Mouse (Mus musculus) cerebellum, postnatal 25 days (tissue): Measurements from ENCODE around the gene Lhpp.
"Not testable (repeated sequence)": the region's sequence is repeated elsewhere in the genome, so short reads cannot be mapped to it uniquely, and the experiment has no call there.

Source experiments
- DNase-seq, 2 experiments: peaks; one replicate each; pipeline ENCODE4 v3.0.0; 2021; ENCODE audit warnings: mixed read lengths in 2 of 2

Gene Lhpp

DNA sequence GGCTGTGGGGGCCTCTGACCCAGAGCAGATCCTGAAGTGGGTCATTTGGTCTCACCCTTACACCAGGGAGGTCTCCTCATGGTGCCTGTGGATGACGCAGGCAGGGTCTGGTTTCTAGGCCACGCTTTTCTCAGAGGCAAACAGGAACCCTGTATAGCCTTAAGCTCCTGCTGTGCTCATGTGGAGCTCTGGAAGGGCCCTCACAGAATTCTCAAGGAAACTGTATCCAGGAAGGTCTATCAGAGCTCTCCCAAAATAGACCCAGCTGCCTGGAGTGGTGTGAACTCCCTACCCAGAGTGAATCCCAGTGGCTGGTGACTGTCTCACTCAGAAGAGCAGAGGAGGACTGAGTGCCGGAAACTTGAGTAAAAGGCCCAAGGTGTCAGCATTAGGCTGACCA lies 44.0 kb downstream of the Lhpp start:
- no peak for DNase-seq

DNA sequence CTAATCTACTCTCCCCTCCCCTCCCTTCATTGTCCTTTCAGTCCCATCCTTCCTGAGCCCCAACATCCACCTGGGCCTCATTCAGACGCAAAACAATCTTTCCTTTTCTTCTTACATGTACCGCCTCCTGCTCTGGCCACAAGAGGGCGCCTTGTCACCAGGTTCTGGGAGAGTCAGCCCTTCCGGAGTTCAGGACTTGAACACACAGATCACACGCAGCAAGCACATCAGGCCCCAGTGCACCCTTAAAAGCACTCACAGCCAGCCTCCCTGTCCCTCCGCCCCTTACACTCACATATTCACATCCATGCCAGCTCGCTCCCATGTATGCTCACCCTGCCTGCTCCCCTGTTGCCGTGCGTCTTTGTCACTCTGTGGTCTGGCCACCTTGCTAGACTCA lies 45.6 kb downstream of the Lhpp start:
- DNase-seq = peak; percentile 93 to 96

DNA sequence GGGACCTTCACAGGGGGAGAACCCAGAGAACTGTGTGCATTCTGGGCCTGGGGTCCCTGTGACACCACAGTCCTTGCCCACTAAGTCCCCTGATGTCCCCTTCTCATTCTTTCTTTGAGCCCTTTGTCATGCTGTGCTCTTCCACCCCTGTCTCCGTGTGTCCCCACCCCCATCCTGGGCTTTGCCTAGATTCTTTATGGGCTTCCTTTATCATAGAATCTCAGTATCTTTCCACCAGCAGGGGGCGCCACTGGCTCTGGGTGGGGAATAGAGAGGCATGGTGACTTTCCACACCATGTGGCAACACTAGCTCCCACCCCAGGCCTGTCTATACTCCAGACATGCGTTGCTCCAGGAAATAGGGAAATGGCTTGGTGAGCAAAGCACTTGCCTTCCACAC lies 46.1 kb downstream of the Lhpp start:
- peak; percentile 92 to 98 for DNase-seq

DNA sequence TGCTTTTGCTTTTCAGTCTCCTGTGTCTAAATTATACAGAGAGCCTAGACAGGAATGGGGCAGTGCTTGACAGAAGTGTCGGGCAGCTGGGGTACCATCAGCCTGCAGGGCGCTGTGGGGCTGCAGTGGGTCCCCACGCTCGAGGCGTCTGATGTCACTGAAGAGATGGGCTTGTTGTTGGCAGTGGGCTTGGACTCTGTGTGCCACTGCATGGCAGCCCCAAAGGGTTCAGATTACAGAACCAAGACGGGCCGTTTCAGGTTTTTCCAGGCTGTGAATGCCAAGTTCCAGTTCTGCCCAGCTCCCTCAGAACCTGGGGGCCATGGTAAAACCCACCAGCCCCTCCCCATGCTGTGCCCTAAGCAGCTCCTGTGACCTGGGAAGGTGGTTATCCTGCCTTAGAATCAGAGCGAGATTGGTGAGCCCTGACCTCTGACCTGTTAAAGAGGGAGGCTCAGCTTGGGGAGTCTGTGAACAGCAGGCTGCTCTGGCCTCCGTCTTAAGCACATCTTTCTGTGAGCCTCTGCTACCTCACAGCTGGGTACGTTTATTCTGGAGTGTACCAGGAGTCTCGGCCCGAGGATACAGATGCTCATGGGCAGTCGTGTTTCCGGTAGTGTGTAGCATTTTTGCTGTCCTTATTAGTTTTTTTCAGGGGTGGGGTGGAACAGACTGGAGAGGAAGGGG lies 47.1 kb downstream of the Lhpp start:
- DNase-seq = peak in 1 of 2 experiments; percentile 18

DNA sequence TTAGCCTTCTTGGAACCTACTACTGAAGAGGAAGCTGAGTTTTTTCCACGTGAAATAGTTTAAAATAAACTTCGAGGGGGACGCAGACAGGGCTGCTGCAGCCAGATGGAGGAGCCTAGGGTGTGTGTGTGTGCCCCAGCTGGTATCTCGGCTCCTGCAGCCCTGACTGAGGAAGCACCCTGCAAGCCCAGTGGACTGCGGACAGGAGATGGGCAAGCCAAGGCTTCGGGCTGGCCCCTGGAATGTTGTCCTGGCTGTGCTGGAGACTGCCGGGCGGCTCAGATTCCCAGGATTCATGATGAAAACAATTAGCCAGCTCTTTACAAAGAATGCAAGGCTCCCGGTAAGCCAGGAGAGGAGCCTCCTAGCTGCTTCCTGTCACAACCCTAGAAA lies 47.6 kb downstream of the Lhpp start:
- DNase-seq = peak in 1 of 2 experiments; percentile 33

DNA sequence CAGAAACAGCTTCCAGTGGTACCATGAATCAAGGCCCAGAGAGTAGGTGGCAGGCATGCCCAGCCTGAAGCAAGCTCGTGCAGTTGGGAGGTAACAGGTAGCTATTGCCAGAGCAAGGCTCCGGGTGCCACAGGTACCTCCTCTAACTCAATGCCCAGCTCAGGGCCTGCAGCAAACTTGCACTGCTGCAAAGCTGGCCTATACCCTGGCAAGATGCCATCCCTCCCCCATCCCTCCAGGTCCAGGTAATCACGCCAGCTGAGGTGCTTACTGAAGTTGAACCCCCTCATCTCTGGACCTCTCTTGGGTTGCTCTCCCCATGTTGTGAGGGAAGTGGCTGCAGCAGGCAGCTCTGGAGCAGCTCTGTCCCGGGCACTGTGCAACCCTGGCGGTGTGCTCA lies 48.2 kb downstream of the Lhpp start:
- peak in 1 of 2 experiments; percentile 35 for DNase-seq

DNA sequence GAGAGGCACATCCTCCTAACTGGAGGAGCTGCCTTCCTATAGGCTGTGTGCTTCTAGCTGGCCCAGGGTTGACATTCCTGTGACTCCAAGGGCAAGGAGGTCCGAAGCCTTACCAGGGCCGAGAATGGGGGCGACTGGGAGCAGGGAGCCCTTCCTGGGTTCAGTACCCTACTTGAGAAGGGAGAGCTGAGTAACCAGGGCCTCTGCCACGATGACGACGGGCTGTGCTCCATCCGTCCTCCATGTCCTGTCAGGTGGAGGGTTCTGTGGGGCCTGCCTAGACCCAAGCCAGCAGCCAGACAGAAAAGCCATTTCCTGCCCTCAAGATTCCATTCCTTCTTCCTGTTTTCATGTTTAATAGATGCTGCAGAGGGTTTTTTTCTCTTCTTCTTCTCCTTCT lies 49.2 kb downstream of the Lhpp start:
- no peak for DNase-seq

DNA sequence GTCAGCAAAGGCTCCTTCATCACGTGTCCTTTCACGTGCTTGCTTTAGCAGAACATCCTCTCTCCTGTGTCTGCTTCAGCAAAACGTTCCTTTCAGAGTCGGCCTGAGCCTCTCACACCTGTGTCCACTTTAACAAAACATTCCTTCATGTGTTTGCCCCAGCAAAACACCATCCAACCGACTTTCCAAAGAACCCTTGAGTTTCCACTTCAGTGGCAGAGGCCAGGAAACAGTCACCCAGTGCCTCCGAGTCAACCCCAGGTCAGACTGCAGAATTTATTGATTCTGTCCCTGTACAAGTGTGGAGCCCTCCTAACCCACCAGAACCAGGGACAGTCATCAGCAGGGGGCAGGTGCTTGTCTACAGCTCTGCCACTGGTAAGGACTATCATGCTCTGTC lies 52.4 kb downstream of the Lhpp start:
- DNase-seq = not testable (repeated sequence)

DNA sequence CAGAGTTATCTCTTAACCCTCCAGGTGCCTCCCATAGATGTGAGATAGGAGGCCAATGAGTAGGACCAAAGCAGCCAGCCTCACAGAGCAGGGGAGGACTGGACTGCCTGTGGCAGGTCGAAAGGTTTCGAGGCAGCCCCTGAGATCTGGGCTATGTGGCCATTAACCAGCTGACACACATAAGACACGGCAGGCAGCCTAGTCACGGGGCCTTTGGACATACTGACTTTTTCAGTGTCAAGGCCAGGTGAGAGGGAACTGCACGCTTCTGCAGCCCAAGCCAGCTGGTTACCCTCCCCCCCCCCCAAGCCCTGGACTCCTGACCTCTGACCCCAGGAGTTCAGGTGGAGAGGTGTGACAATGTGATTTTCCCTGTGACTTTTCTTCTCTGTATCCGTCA lies 54.4 kb downstream of the Lhpp start:
- DNase-seq = no peak

DNA sequence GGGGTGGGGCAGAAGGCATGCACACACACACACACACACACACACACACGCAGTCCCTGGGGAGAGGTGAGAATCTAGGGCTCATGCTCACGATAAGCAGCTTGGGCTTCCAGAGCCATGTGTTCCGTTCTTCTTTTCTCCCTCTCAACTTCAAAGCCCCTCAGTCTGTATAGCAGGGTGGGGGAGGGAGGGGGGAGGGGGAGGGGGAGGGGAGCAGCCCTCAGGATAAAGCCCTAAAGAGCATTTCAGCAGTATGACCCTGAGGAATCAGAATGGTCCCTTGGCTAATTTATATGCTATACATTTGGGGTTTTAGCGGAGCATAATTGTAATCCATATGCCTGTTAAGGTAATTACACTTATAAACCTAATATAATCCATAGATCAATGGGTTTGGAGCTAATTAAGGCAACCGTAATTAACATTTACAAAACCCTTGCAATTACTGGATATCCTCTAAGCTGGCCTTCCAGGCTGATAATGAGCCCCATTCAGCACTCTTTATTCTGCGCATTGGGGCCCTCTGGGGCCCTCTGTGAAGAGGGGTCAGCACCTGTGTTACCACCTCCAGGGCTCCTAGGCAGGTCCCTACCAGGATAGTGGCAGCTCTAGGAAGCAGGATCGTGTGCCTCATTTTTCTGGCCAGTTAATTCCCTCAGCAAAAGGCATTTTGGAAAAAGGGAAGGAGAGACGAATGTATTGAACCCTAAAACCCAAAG lies 55.4 kb downstream of the Lhpp start:
- DNase-seq = no peak

DNA sequence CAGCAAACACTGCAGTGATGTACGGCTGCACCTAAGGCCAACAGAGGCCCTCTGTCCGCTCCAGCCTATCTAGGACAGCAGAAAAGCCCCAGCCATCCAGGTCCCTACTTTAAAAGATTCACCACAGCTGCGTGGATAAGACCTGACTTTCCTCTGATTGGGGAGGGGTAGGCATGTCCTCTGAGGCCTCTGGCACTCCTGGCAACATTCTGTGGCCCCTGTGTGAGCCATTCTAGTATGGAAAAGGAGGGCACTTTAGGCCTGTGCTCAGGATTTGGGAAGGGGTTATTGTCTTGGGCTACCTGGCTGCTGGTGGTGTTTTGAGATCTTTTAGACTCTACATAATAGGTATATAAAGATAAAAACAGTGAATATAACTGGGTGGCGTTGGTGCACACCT lies 56.1 kb downstream of the Lhpp start:
- DNase-seq = no peak

DNA sequence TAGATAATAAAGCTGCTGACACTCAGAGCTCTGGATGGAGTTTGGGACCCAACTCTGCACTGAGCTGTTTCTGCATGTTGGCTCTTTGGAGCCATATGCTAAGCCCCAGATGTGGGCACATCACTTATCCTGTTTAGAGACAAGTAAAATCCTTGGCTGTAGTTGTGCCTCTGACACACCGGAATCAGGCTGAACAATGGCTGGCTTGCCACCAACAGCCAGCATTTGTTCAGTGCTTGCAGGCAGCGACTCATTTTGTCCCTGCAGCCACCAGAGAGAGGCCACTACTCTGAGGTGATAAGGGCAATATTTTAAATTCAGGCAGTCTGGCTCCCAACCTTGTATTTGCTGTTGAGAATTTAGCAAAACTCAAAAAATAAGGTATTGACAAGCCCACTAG lies 58.2 kb downstream of the Lhpp start:
- no peak for DNase-seq

DNA sequence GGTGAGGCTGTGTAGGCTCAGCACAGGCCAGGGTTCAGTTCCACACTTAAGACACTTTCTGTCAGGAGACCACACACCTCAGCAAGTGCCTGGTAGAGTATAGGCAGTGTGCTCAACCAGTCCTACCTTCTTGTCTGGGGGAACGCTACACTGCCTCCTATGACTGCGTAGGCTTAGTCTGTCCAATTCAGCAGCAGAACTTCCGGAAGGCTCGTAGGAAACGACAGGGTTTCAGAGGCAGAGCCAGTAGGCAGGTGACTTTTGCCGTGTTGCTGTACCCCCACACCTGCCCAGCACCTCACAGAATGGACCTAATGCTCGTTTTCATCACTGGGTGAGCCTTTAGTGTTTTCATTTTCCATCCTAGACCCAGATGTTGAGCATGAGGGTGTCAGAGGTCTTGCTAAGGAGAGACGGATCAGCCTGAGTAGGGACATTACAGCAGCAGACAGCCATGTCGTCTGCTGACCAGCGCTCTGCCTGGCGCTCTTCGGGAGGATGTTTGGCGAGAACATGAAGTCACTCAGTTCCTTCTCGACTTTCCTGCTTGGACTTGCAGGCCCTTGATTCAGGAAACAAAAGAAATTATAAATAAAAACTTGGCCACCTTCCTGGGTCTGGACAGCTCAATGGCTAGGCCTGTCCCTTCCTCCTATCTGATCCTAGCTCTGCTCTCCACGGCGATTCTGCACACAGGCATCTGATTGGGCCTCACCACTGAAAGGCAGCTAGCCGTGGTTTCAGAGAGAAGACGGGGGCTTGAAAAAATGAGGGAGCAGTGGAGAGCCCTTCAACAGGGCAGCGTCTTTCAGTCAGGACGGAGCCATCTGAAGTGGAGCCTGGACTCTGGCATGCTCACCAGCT lies 59.8 kb downstream of the Lhpp start:
- DNase-seq = no peak

DNA sequence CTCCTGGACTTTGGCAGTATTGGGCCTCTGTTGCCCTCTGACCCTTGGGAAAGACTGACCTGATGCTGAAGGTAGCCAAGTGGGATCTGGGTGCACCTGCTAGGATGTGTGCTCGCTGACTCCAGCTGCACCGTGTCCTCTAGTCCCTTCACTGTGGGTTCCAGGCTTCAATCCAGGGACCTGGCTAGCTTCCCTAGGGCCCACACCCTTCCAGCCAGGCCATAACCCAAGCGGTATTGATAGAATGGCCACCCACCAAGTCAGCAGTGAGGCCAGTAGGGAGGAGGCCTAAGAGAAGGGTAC lies 60.4 kb downstream of the Lhpp start:
- no peak for DNase-seq

DNA sequence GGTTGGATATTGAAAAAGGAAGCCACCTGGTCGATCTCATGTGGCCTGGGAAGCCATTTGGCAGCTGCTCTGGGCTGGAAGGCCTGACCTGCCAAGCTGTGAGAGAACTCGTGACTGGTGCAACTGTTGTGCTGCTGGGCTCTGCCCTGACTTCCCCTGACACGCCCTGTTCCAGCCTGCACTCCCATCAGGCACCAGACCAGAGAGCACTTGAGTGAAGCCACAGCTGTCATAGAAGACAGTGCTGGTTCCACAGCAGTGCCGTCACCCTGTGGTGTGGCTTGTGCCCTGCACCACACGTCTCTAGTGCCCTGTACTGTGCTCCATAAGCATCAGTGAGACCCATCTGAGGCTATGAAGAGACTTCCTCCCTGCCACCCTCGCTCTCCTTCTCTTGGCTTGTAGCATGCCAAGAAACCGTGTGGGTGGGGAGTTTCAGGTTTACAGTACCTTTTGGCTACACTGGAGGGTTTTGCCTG lies 62.1 kb downstream of the Lhpp start:
- peak in 1 of 2 experiments; percentile 63 for DNase-seq

DNA sequence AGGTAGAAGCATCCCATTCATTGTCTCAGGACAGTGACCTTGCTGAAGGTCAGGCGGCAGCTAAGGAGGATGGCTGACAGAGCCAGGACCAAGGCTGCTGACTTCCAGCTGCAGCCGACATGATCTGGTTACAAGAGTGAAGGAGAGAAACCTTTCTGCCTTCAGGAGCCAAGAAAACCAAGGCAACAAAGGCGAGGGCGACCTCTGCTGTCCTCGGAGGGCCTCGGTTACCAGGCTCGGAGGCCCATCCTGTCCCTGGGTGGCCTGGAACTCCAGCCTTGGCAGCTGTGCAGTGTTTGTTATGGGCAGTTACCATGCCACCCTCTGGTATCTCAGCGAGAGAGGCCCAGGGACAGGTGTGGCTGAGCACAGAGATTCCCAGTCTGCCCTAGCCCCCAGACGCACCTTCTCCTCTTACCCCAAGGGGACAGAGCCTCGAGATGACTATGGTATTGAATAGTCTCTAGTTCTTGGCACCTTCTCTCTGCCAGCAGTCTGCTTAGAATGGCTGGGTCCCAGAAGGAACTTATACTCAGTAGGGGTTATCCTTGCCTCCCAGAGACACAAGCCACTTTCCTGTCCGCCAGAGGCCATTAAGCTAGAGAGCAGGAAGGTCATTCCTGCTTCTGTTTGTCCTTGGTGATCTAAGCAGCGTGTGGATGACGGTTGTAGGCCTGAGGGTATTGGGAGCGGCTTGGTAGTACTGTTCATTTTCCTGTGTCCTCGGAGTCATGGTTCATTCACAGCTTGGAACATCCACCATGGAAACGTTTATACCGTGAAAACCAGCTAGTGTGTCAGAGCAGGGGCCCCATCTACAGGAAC lies 63.7 kb downstream of the Lhpp start:
- DNase-seq = peak in 1 of 2 experiments; percentile 61

DNA sequence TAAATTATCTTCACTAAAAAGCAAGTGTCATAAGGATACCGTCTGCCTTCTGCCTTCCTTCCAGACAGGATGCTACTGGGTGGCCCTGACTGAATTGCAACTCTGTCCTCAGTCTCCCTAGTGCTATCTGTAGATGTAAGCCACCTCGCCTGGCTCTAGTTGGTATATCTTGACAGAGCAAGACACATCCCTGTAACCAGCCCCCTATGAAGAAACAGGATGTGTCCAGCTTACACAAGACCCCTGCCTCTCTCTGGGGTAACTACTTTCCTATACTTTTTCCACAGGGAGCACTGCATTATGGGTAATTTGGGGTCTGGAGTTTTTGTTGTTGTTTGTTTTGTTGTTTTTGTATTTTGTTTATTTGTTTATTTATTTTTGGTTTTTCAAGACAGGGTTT lies 65.5 kb downstream of the Lhpp start:
- DNase-seq = no peak

DNA sequence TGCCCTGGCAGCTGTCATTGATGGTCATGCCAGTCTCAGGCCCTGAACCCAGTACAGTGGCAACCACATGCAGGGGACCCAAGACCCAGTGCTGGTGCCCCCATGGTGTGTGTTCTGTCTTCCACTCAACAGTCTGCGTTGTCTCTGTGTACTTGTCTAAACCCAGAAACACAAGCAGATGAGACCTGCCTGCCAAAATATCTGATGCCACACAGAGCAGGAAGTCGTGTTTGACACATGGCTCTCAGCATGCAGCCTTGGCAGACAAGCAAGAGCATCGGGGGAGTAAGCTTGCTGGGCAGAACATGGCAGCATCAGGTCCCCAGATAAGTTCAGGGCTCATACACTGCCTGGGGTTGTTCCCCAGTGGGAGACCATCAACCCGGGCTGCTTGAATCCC lies 68.7 kb downstream of the Lhpp start:
- peak; percentile 95 for DNase-seq

DNA sequence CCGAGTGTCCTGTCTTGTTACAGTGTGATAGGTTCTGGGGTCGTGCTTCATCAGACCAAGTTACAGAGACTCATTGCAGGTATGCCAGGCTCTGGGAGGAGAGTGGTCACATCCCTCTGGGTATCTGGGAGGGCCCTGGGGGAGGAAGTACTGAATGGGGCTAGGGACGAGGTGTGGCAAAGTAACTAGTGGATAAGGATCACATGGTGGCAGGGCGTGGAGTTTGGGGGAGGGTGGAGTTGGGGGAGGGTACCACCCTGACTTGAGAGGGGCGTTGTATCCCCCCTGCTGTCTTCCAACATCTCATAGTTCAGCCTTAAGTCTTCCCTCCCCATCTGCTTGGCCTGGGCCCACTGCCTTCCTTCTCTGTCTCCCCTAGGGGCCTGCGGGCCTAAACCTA lies 69.1 kb downstream of the Lhpp start:
- no peak for DNase-seq

DNA sequence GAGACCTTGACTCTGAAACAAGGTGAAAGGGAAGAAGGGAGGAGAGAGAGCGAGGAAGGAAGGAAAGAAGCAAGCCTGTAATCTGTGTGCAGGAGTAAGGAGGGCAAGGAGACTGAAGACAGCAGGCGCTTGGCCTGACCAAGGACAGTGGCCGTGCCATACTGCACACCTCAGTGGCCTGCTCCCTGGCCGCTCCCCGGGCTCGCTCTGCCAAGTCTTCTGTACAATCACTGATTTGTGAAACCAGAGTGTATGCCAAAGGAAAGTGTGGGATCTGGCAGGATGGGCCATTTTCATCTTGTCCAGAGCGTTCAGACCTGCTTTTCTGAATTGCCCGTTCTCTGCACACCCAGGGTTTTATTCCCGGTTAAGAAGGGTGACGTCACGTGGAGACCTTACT lies 70.9 kb downstream of the Lhpp start:
- DNase-seq = peak; percentile 90 to 91

DNA sequence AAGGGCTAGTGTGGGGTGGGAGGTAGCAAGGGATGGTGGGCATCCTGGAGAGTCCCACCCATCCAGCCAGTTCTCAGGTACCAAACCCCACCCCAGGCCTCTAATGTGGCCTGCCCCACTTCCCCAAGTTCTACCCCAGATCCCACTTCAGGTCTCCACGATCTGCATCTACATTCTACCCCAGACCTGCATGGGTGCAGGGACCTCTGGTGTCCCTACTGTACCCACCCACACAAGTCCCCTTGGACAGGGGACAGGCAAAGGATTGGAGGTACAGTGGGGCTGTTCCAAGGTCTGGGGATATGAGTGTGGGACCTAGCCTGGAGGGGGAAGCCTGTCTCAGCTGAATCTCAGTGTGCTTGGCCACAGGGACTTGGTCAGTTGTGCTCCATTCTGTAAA lies 71.4 kb downstream of the Lhpp start:
- no peak for DNase-seq

DNA sequence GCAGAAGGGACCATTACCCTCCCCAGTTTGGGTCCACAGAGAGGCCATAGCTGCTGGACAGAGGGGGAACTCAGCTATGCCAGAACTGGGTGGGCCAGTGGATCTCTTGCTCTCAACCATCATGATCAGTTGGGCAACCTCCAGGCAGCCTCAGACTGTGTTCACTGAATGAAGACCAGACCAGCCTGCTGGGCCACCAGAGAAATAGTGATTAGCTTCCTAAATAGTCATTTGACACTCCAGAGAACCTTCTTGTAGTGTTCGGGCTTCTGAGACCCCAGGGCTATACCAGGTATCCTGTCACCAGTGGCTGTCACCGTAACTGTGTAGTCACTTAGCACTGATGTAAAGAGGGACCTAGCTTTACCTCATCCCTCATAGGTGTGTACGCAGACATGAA lies 71.9 kb downstream of the Lhpp start:
- no peak for DNase-seq

DNA sequence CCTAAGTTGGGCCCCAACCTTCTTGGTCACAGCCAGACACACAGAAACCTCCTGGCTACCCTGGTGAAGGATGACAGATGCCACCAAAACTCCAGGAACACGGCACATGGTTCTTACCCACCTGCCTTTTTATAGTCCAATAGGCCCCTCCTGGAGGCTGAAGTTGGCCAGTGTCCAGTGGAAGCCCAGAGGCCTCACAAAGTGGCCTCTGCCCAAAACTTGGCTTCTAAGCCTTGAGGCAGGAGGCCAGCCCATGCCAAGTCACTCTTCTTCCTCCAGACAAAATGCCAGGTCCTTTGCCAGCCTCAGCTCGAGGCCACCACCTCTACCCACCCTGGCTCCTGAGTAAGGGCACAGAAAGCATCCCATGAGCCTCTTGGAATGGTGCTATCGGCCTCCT lies 72.5 kb downstream of the Lhpp start:
- DNase-seq = peak; percentile 45 to 61
